Comparison of ENCODE assay signal across 18 mouse cellular contexts in genomic region chr2:48404460-48404859, GRCm38 (mm10).
"Had no signal": no experiment of that assay in that cellular context is flagged by ENCODE, and none has a peak within 500 bp of the region (broad histone marks: within the 10 kb centered on the region; RNA-seq: fewer than 3 reads in every experiment).

No protein-coding gene starts in this region.

- H3K27me3 ChIP-seq: limb, embryonic 15.5 days; liver, embryonic 15.5 days; neural tube, embryonic 12.5 days; neural tube, embryonic 15.5 days had no signal

- H3K9ac ChIP-seq: limb, embryonic 12.5 days; limb, embryonic 15.5 days; liver, embryonic 15.5 days; neural tube, embryonic 12.5 days; neural tube, embryonic 15.5 days had no signal

- H3K9me3 ChIP-seq: limb, embryonic 12.5 days; limb, embryonic 15.5 days; liver, embryonic 15.5 days; neural tube, embryonic 12.5 days; neural tube, embryonic 15.5 days had no signal

- H3K27ac ChIP-seq: limb, embryonic 12.5 days; limb, embryonic 15.5 days; liver, embryonic 15.5 days; neural tube, embryonic 12.5 days; neural tube, embryonic 15.5 days had no signal

- H3K4me3 ChIP-seq: limb, embryonic 12.5 days; limb, embryonic 15.5 days; liver, embryonic 15.5 days; neural tube, embryonic 12.5 days; neural tube, embryonic 15.5 days had no signal

- H3K36me3 ChIP-seq: limb, embryonic 12.5 days; limb, embryonic 15.5 days; liver, embryonic 15.5 days; neural tube, embryonic 12.5 days; neural tube, embryonic 15.5 days had no signal

- H3K4me2 ChIP-seq: limb, embryonic 12.5 days; limb, embryonic 15.5 days; liver, embryonic 15.5 days; midbrain, embryonic 11.5 days; neural tube, embryonic 12.5 days; neural tube, embryonic 15.5 days had no signal

- DNase-seq: kidney, adult 18-20 months; kidney, adult 9 months; kidney, postnatal 14 days; kidney, postnatal 4 days; left cerebral cortex, postnatal 4 days; lung, adult 2 months; lung, postnatal 14 days; lung, postnatal 4 days; right cerebral cortex, adult 18-20 months; right cerebral cortex, postnatal 14 days; right cerebral cortex, postnatal 4 days; thymus, postnatal 25 days had no signal

- H3K4me1 ChIP-seq: limb, embryonic 15.5 days; neural tube, embryonic 12.5 days; neural tube, embryonic 15.5 days had no signal
